Mouse (Mus musculus) kidney, adult 11 months (tissue): ENCODE measurements around the gene Spata45.
"Not testable (repeated sequence)": the region's sequence is repeated elsewhere in the genome, so short reads cannot be mapped to it uniquely, and the experiment has no call there.

Experiments used
- DNase-seq: peaks from one replicate; pipeline ENCODE4 v3.0.0; 2022

Spata45 gene

GRCm38 (mm10) chr1:191036554-191037334 lies at the start of gene Spata45:
Spata45 (plus strand) TSS chr1:191036639.
- DNase-seq = no peak

GRCm38 (mm10) chr1:190989437-190990082 lies 46.9 kb upstream of the Spata45 start:
- DNase-seq = no peak

- peak; percentile 84 for DNase-seq
Observed at GRCm38 (mm10) chr1:190995548-190995947, 40.9 kb upstream of the Spata45 start.

DNA sequence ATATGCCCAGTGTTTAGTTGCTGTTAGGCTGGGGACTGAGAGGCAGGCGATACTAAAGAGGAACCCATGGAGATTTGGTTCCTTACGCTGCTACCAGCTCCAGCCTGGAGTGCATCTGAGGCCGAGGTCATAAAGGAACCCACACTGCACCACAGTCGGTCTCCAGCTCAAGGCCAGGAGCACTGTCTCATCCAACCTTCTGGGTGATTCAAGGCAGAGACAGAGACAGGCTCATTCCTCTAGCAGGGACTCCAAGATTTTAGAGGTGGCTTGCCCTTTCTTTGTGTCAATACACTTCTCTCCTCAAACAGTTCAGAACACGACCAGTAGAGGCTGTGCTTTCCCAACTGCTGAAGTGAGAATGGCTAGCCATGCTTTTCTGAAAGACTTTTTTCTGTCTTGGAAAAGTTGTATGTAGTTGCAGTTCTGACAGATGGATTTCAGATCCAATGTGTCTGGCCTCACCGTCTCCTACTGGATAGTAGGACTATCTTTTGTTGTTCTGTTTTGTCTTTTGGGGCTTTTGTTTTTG lies 40.0 kb upstream of the Spata45 start:
- no peak for DNase-seq

GRCm38 (mm10) chr1:190998027-190998426 lies 38.4 kb upstream of the Spata45 start:
- no peak for DNase-seq

DNA sequence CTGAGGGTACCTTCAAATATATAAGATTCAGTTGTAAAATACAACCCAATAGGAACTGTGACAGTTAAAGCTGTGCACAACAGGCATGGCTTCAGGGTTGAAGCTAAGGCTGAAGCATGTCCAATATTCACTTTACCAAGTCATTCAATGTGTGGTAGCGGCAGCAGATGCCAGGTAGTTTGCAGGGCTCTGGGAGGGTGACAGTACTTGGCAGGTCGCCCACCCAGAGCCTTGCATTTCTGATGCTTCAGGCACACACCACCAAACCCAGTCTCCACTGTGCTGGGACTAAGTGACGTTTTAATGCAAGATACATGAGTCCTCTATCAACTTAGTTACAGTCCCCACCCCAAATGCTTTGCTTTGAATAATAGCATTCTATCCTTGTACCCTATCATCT lies 35.8 kb upstream of the Spata45 start:
- DNase-seq = no peak

- no peak for DNase-seq
Observed at GRCm38 (mm10) chr1:191002201-191002600, 34.2 kb upstream of the Spata45 start.

DNA sequence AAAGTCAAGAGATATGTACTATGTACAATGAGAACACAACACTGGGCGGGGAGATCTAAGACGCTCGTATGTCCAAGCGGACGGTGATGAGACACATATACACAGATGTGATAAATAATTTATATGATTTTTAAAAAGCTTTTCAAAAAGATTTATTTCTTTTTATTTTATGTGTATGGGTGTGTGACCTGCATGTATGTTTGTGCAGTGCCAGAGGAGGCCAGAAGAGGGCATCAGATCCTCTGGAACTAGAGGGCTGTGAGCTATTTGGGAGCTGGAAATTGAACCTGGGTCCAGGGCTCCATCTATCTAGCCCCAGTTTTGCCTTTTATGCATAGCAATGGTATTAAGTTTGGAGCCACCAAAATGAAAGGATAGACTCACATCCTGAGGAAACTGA lies 27.7 kb upstream of the Spata45 start:
- no peak for DNase-seq

GRCm38 (mm10) chr1:191014271-191014670 lies 22.2 kb upstream of the Spata45 start:
- no peak for DNase-seq

DNA sequence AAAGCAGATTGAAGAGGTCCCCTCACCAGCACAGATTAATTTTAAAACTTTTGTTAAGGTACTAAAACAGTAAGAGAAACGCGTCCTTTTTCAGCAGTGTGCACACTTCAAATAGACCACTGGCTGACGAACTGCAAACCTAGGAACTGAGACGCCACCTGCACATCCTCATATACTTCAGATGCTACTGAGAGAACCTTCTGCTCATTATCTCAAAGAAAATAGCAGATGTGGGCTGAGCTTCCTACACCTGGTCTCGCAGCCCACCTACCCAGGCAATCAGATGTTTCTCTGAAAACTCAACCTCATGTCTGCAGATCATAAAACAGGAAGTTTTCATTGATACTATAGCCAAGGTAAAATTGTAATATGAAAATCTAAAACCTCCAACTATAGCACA lies 16.6 kb upstream of the Spata45 start:
- no peak for DNase-seq

GRCm38 (mm10) chr1:191020217-191020924 lies 16.1 kb upstream of the Spata45 start:
- no peak for DNase-seq

DNA sequence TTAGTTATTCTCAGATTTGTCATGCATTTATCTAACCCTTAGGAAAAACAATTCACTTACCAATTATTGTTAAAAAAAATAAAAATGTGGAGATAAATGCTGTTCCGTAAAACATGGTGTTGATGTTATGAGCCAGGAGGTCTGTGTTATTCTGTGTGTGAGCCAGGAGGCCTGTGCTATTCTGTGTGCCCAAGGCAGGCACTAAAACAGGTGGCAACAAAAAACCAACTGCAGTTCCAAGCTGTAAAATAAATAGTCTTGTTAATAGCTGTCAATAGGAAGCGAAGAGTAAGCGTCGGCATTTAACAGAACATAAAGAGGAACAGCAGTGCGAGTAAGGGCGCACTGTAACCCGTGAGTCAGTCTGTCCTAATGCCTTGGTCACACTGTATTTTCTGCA lies 15.4 kb upstream of the Spata45 start:
- DNase-seq = no peak

DNA sequence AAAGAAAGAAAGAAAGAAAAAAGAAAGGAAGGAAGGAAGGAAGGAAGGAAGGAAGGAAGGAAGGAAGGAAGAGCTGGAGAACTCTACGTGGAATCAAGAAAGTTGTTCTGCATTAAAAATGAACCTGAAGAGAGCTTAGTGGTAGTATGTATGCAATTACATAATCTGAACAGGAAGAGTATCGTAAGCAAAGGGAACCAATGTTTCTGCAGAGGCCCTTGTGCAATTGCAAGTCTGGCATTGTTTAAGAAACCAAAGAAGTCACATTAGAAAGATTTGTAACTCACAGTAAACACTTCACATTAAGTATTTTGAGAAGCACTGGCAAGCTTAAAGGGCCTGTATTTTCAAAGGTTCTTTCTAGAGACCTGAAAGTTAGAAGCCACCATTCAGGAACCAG lies 13.3 kb upstream of the Spata45 start:
- DNase-seq = no peak

- DNase-seq = not testable (repeated sequence)
Observed at GRCm38 (mm10) chr1:191023806-191024205, 12.6 kb upstream of the Spata45 start.

DNA sequence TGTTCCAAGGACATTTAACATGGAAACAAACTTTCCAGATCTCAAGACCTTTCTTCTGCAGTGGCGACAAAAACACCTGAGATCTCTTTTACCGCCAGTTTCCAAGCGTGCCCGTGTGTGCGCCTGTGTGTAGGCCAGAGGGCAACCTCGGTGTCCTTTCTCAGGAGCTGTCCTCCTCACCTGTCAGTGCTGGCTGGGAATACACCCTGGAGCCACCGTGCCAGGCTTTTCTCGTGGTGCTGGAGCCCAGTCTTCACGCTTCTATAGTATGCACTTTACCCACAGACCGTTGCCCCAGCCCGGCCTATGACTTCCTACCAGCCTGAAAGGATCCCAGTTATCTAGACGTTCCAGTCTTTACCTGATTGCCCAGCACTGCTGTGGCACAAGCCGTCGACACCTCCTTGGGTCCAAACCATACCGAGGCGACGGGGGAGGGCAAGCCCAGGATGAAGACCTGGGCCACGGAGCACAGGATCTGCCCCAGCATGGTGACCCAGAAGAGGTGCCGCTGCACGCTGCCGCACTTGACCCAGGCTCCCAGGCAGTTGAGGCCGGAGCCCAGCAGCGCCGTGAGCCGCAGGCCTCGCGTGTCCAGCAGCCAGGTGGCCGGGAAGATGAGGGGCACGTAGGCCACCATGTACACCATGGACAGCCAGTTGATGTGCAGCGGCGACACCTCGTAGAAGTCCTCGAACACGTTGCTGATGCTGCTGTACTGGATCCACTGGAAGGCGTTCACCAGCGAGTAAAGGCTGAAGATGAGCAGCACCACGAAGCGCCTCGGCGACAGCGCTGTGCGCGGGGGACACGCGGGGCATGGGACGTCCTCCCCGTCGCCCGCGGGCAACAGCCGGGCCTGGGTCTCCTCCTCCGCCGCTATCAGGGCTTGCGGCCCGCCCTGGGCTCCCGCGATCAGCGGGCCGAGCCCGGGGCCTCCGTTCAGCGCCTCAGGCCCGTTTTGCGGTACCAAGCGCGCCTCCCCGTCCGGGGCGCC lies 11.1 kb upstream of the Spata45 start:
- DNase-seq = peak; percentile 16

DNA sequence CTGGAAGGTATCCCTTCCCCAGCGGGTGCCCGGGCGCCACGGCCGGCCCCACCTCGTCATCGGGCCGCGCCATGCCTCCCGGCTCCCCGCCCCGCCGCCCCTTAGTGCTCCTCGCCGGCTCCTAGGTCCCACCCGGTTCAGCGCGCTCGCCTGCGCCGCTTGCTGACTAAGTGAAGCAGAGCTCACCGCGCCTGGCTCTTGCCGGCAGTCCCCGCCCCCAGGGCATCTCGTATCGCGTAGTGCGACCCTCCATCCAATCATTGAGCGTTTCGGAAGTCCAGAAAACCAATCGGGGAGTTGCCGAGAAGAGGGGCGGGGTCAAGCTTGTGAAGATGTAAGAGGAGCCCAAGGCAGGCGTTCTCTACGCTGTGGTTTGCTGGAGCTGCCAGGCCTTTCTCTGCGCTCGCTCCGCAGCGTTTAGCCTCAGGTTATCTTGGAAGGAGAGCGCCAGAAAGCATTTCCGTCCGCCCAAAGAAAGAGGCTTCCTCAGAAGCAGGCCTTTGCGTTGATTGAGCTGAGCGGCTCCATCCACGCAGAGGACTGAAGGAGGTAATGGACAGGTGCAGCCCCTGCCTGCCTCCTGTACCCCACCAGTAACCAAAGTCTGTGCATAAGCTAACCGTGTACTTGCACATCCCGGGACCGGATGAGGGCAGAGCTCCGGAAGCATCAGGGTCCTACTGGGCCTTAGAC lies 10.3 kb upstream of the Spata45 start, which contains the start of gene Flvcr1:
Flvcr1 (minus strand) TSS at position 138 of the 693 bp plus-strand sequence.
- DNase-seq = peak; percentile 98

DNA sequence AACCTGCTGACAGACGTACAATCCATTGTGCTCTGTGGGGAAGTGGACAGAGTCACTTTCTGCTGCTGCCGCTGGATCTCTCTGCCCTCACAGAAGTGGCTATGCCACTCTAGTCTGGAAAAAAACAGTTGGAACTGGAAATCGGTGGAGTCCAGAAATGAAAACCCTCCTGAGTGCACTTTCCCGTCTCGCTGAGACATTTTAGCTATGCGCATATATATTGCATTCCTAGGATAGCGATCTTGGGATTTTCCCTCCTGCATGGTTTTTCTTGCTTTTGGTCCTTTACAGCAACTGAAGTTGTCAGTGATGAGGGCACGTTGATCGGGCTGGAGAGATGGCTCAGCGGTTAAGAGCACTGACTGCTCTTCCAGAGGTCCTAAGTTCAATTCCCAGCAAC lies 6.3 kb upstream of the Spata45 start:
- peak; percentile 30 for DNase-seq

DNA sequence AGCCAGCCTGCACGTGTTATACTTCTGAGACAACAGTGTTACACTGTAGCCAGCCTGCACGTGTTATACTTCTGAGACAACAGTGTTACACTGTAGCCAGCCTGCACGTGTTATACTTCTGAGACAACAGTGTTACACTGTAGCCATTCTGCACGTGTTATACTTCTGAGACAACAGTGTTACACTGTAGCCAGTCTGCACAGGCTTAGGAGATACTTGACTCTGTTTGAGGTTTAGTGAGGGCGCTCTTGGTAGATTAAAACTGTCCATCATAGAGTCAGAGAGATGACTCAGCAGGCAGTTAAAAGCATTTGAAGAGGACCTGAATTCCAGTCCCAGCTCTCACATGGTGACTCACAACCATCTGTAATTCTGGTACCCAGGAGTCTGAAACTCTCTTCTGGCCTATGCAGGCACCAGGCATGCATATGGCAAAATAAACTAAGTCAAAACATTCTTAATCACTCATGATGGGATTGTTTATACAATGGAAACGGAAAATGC lies 5.5 kb upstream of the Spata45 start:
- DNase-seq = not testable (repeated sequence)

DNA sequence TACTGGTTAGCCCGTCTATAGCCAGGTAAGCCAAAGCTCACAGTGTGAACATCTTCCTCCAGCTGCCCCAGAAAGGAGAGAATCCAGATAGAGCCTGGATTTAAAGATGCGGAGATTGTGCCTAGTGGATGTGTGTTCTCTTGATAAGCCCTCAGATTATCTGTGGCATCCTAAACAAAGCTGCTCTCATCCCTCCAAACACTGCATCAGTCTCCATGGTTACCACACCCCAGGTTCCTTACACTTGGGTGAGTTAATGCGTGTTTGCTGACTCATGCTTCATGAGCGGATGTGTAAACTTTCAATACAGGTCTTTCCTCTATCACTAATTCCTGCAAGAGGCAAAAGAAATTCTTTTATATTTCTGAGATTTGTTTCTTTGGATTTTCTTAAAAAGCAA lies 790 bp upstream of the Spata45 start:
- no peak for DNase-seq

GRCm38 (mm10) chr1:191037999-191038398 lies 1.6 kb downstream of the Spata45 start:
- no peak for DNase-seq

DNA sequence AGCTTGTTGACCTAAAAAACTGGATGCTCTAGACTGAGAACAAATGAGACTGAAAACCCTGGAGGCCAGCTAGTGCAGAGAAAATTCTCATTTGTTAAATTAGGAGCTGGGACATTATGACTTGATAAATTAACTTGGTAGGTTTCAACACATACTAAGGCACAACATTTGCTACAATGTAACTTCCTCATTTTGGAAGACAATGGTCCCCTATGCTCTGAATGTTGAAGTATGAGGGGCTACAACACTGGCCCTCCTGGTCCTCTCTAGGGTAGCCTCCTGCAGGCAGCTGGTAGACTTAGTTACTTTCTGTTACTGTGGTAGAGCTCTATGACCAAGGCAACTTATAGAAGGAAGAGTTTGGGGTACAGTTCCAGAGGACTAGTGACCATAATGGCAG lies 4.9 kb downstream of the Spata45 start:
- no peak for DNase-seq
